Mouse (Mus musculus): ENCODE data around the gene Sirpb1b. TPM values are rescaled to one million over a fixed set of nuclear protein-coding genes. Genes with fewer than 3 reads are reported as not detected.

The Sirpb1b gene
- not detected in 2 replicates for polyA plus RNA-seq (2012; rRNA removed)

DNA sequence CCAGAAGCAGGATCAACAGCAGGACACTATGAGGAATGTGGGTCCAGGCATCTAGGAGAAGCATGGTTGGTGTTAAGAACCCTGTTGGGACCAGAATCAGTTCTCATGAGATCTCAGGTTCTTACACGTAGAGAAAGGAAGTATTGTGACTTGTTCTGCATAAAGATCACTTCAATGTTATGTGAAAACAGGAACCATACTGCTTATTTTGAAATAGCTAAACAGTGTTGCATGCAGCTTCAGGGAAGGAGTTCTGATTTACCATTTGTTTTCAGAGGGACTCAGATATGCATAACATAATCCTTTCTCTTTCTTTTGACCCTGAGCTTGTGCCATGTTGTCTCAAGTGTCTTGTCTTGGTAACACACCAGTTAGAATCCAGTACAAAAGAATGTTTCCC, at the start of gene Sirpb1b:
TSS of gene Sirpb1b (minus strand) at position 179 of the 400 bp plus-strand sequence.

Other genes with a start within 250 kb of the Sirpb1b start
- not detected in 2 replicates for gene Gm9733, start 242.8 kb downstream of the Sirpb1b start, polyA plus RNA-seq (2012; rRNA removed)
- gene Sirpb1a, start 148.5 kb downstream of the Sirpb1b start, polyA plus RNA-seq (2012; rRNA removed): not detected in 2 replicates